Mouse (Mus musculus) G1E (cell line): ENCODE measurements around the gene Slc6a20a. TPM values are rescaled to one million over a fixed set of nuclear protein-coding genes. Genes with fewer than 3 reads are reported as not detected.

Experiments used
- ATAC-seq: 2 replicates; pipeline ENCODE4 v1.8.0; 2016; ENCODE audit warnings: mild to moderate bottlenecking; ENCODE audit not compliant: insufficient number of reproducible peaks, poor library complexity, low FRiP score, severe bottlenecking; ENCODE audit errors: extremely low read depth
- DNase-seq: peaks from one replicate; pipeline ENCODE4 v3.0.0; 2012; ENCODE audit warnings: low spot score
- H3K27me3 ChIP-seq: 2 replicates; pipeline ENCODE4 v1.6.1; 2012; ENCODE audit warnings: mild to moderate bottlenecking, low read length, inconsistent platforms; ENCODE audit not compliant: insufficient read depth
- H3K36me3 ChIP-seq: replicated peaks from 2 replicates; pipeline ENCODE3; 2012; ENCODE audit warnings: mild to moderate bottlenecking, inconsistent platforms
- H3K4me1 ChIP-seq: 2 replicates; pipeline ENCODE4 v1.6.1; 2012; ENCODE audit warnings: low read depth, low read length, inconsistent platforms, mixed read lengths; ENCODE audit not compliant: insufficient read depth
- H3K4me3 ChIP-seq: 2 replicates; pipeline ENCODE4 v1.5.1; 2012; ENCODE audit warnings: low read depth, mild to moderate bottlenecking, inconsistent platforms, low read length, moderate library complexity, mixed read lengths
- H3K9me3 ChIP-seq: replicated peaks from 2 replicates; pipeline ENCODE4 v1.6.1; 2012; ENCODE audit warnings: inconsistent platforms
- CTCF ChIP-seq: IDR thresholded peaks from 2 replicates; pipeline ENCODE4 v1.5.1; 2012; ENCODE audit warnings: low read depth, low read length, inconsistent platforms, mixed read lengths
- GATA1 ChIP-seq: IDR thresholded peaks from 2 replicates; pipeline ENCODE4 v1.6.1; 2012; ENCODE audit warnings: borderline replicate concordance, low read length, inconsistent platforms, mixed read lengths
- GATA2 ChIP-seq: IDR thresholded peaks from 2 replicates; pipeline ENCODE4 v1.6.1; 2012; ENCODE audit warnings: low read depth, low read length, inconsistent platforms, borderline replicate concordance
- POLR2AphosphoS5 ChIP-seq: IDR thresholded peaks from 2 replicates; pipeline ENCODE4 v1.6.1; 2012; ENCODE audit warnings: low read depth, low read length, inconsistent platforms; ENCODE audit not compliant: insufficient replicate concordance
- TAL1 ChIP-seq: conservative IDR thresholded peaks from 2 replicates; pipeline ENCODE4 v1.6.1; 2012; ENCODE audit warnings: low read depth, low read length, inconsistent platforms, mixed read lengths
- polyA plus RNA-seq: library from polyadenylated mRNA; stranded (reverse); fragments of >175 nt; gene quantifications from 2 replicates; pipeline ENCODE4 v1.2.3, GENCODE M21; 2012
- total RNA-seq, 2 experiments: library from RNA; stranded (forward) in 1 of 2; stranded (reverse) in 1 of 2; fragments of 200-1000 nt in 1 of 2; fragments of >200 nt in 1 of 2; fragmentation: Nextera tagmentation in 1 of 2; gene quantifications; 2 replicates each; pipeline ENCODE4 v1.2.3; 2014 to 2017

Slc6a20a gene
- total and polyA plus RNA-seq, 3 experiments: 0.05 to 16.6 TPM; not detected in 1

DNA sequence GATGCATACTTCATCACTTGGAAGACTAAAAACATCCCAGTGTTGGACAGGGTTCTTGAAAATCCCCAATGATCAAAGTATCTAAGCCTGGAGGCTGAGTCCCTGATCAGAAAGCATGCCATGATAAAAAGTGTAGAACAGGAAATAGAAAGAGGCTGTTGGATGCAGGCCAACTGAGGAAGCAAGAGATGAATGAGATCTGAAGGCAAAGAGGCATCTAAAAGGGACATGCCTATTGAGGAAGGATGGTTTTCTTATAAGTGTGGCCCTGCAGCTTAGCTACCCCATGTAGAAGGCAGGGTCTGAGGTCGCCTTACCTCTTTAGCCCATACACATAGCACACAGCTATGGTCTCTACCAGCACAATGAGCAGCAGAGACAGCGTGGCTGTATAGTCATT is 81.8 kb downstream of the Slc6a20a start:
- Histone ChIP-seq H3K9me3 (no peaks in the 10 kb centered on the region), H3K4me3 (no peak overlapping the region), H3K27me3 (0 out of 2 replicates have a peak, but pooled peaks cover under 1% of the 10 kb centered on the region), H3K36me3 (peaks cover 12% of the 10 kb centered on the region), H3K4me1 (no peaks in the 10 kb centered on the region)
- no peak for TF ChIP-seq GATA2
- no peak for TF ChIP-seq POLR2AphosphoS5
- no peak for TF ChIP-seq TAL1
- TF ChIP-seq GATA1: no peak
- no peak for TF ChIP-seq CTCF
- ATAC-seq (no peak), DNase-seq (no peak)

GRCm38 (mm10) chr9:123595194-123595593 is 83.5 kb downstream of the Slc6a20a start:
- Histone ChIP-seq H3K36me3 (peaks cover 24% of the 10 kb centered on the region), H3K4me3 (no peak overlapping the region), H3K4me1 (no peaks in the 10 kb centered on the region), H3K9me3 (no peaks in the 10 kb centered on the region), H3K27me3 (no peaks in the 10 kb centered on the region)
- no peak for DNase-seq
- no peak for TF ChIP-seq POLR2AphosphoS5
- no peak for ATAC-seq

- peaks cover 44% of the 10 kb centered on the region for H3K36me3 ChIP-seq
- no peak overlapping the region for H3K4me3 ChIP-seq
- H3K4me1 ChIP-seq: no peaks in the 10 kb centered on the region
- no peak for TF ChIP-seq GATA1
- no peak for TF ChIP-seq POLR2AphosphoS5
- DNase-seq (no peak), ATAC-seq (no peak)
- no peaks in the 10 kb centered on the region for H3K27me3 ChIP-seq
- H3K9me3 ChIP-seq: no peaks in the 10 kb centered on the region
Measured at GRCm38 (mm10) chr9:123589240-123589910, 89.3 kb downstream of the Slc6a20a start.

Other genes starting within 250 kb of the Slc6a20a start
- 30.3 and 31.2 TPM in 2 replicates for gene Limd1, start 200.2 kb downstream of the Slc6a20a start, total RNA-seq (2014; fragmentation: Nextera tagmentation)
- 22.8 and 24.9 TPM in 2 replicates for gene Limd1, start 200.2 kb downstream of the Slc6a20a start, total RNA-seq (2017)
- 12.8 and 14.0 TPM in 2 replicates for gene Limd1, start 200.2 kb downstream of the Slc6a20a start, polyA plus RNA-seq
- 42.3 and 43.3 TPM in 2 replicates for gene Sacm1l, start 149.1 kb downstream of the Slc6a20a start, total RNA-seq (2014; fragmentation: Nextera tagmentation)
- 54.7 and 59.7 TPM in 2 replicates for gene Sacm1l, start 149.1 kb downstream of the Slc6a20a start, total RNA-seq (2017)
- 1.8 and 2.0 TPM in 2 replicates for gene Sacm1l, start 149.1 kb downstream of the Slc6a20a start, polyA plus RNA-seq
- gene Slc6a20b, start 46.3 kb downstream of the Slc6a20a start, total RNA-seq (2014; fragmentation: Nextera tagmentation): not detected in 2 replicates
- 0.44 and 0.64 TPM in 2 replicates for gene Slc6a20b, start 46.3 kb downstream of the Slc6a20a start, total RNA-seq (2017)
- 0.01 TPM in 1 of 2 replicates, not detected in the other for gene Slc6a20b, start 46.3 kb downstream of the Slc6a20a start, polyA plus RNA-seq
- not detected in 2 replicates for gene Ccr9, start 446 bp downstream of the Slc6a20a start, total RNA-seq (2014; fragmentation: Nextera tagmentation)
- gene Ccr9, start 446 bp downstream of the Slc6a20a start, total RNA-seq (2017): 0.11 and 0.17 TPM in 2 replicates
- gene Ccr9, start 446 bp downstream of the Slc6a20a start, polyA plus RNA-seq: not detected in 2 replicates
- 78.5 and 97.2 TPM in 2 replicates for gene Lztfl1, start 38.8 kb upstream of the Slc6a20a start, total RNA-seq (2014; fragmentation: Nextera tagmentation)
- 40.9 and 49.3 TPM in 2 replicates for gene Lztfl1, start 38.8 kb upstream of the Slc6a20a start, total RNA-seq (2017)
- 1.4 and 1.8 TPM in 2 replicates for gene Lztfl1, start 38.8 kb upstream of the Slc6a20a start, polyA plus RNA-seq
- not detected in 2 replicates for gene Cxcr6, start 127.6 kb upstream of the Slc6a20a start, total RNA-seq (2014; fragmentation: Nextera tagmentation)
- gene Cxcr6, start 127.6 kb upstream of the Slc6a20a start, total RNA-seq (2017): 0.12 and 0.27 TPM in 2 replicates
- gene Cxcr6, start 127.6 kb upstream of the Slc6a20a start, polyA plus RNA-seq: not detected in 2 replicates
- gene Fyco1, start 173.0 kb upstream of the Slc6a20a start, total RNA-seq (2014; fragmentation: Nextera tagmentation): 29.6 and 30.5 TPM in 2 replicates
- 11.8 and 12.1 TPM in 2 replicates for gene Fyco1, start 173.0 kb upstream of the Slc6a20a start, total RNA-seq (2017)
- gene Fyco1, start 173.0 kb upstream of the Slc6a20a start, polyA plus RNA-seq: 2.2 and 2.4 TPM in 2 replicates
- not detected in 2 replicates for gene Xcr1, start 183.1 kb upstream of the Slc6a20a start, total RNA-seq (2014; fragmentation: Nextera tagmentation)
- 0.06 and 0.11 TPM in 2 replicates for gene Xcr1, start 183.1 kb upstream of the Slc6a20a start, total RNA-seq (2017)
- gene Xcr1, start 183.1 kb upstream of the Slc6a20a start, polyA plus RNA-seq: not detected in 2 replicates